Mouse (Mus musculus): ENCODE results near the gene Msrb1.

DNA sequence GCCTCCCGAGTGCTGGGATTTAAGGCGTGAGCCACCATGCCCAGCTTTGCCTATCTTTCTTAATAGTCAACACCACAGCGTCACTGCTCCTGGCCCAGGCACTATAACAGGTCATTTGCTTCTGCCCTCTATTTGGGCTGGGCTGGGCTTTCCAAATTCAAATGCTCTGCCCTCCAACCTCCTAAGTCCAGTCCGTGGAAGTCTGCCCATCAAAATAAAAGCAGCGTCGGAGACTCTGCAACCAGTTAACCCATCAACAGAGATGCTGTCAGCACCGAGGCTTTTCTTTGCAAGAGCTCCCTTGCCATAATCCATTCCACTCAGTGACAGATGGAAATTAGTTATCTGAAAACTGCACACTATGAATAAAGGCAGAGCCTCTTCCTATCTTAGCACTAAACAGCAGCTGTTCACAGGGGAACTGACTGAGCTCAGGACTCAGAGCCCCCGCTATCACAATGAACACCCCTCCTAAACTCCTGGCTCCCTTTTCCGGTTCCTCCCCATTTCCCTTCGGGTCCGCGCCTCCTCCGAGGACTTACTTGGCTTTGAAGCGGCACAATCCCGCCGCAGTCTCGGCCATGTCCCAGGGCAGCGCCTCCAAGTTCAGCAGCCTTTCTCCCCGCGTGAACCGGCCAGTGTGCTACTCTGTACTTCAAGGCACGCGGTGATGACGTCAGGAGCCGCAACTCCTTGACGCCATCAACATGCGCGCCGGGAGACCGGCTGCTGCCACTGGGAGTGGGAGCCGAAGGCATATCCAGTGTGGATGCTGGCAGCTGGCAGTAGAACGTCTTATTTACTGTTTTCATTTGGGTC, 29.3 kb upstream of the Msrb1 start, which contains the start of gene Tbl3:
- peak; percentile 82 for TF ChIP-seq HCFC1 (IDR thresholded peaks at IDR 0.05; ENCODE audit: borderline replicate concordance, insufficient read depth, low read length)
- TF ChIP-seq ZNF384 (IDR thresholded peaks at IDR 0.05; ENCODE audit: low read depth, low read length): no peak
- no peak for TF ChIP-seq MAFK (IDR thresholded peaks at IDR 0.05; ENCODE audit: insufficient read depth, low read depth, low read length)
